Mouse (Mus musculus) forebrain, embryonic 16.5 days (tissue): ENCODE results near the gene Prr5. TPM values are rescaled to one million over a fixed set of nuclear protein-coding genes. Genes with fewer than 3 reads are reported as not detected.

Experiments used
- ATAC-seq: fragments of 200-750 bp; cut with Nextera tagmentation; 2 replicates; pipeline ENCODE4 v1.8.0; 2017; ENCODE audit warnings: mild to moderate bottlenecking, moderate library complexity
- H3K27ac ChIP-seq: fragments of 300-500 bp; sonication (generic); 2 replicates; pipeline ENCODE4 v1.5.1; 2014; ENCODE audit warnings: low read length, control low read depth
- H3K27me3 ChIP-seq: fragments of 300-500 bp; sonication (generic); replicated peaks from 2 replicates; pipeline ENCODE4 v1.6.1; 2014; ENCODE audit warnings: low read length; ENCODE audit not compliant: control insufficient read depth, insufficient read depth
- H3K36me3 ChIP-seq: fragments of 300-500 bp; sonication (generic); 2 replicates; pipeline ENCODE4 v1.6.1; 2014; ENCODE audit not compliant: control insufficient read depth, insufficient read depth
- H3K4me1 ChIP-seq: fragments of 300-500 bp; sonication (generic); replicated peaks from 2 replicates; pipeline ENCODE4 v1.6.1; 2014; ENCODE audit warnings: low read length; ENCODE audit not compliant: control insufficient read depth, insufficient read depth
- H3K4me2 ChIP-seq: fragments of 300-500 bp; sonication (generic); 2 replicates; pipeline ENCODE4 v1.6.1; 2014; ENCODE audit warnings: mild to moderate bottlenecking, low read length, control low read depth
- H3K4me3 ChIP-seq: fragments of 300-500 bp; sonication (generic); replicated peaks from 2 replicates; pipeline ENCODE4 v1.5.1; 2014; ENCODE audit warnings: mild to moderate bottlenecking, low read length, control low read depth
- H3K9ac ChIP-seq: fragments of 300-500 bp; sonication (generic); replicated peaks from 2 replicates; pipeline ENCODE4 v1.6.1; 2014; ENCODE audit warnings: low read depth, low read length, control low read depth
- H3K9me3 ChIP-seq: fragments of 300-500 bp; sonication (generic); 2 replicates; pipeline ENCODE4 v1.6.1; 2016; ENCODE audit warnings: low read length; ENCODE audit not compliant: control insufficient read depth
- WGBS: fragments of 180-500 bp; shearing (Covaris S2); extraction: QIAGEN DNeasy Blood & Tissue Kit; methylation state at CpG from one replicate; pipeline ENCODE4 v1.1.7; 2014; 5-methylcytosine and 5-hydroxymethylcytosine counted together
- polyA plus RNA-seq: library from polyadenylated mRNA; unstranded; fragments of >200 nt; fragmentation: Nextera tagmentation; extraction: Ambion mirVana; gene quantifications from 2 replicates; pipeline ENCODE4 v1.2.1, GENCODE M21; 2015

The Prr5 gene
- polyA plus RNA-seq, 1 experiment from 2014 or later: 16.4 TPM

DNA sequence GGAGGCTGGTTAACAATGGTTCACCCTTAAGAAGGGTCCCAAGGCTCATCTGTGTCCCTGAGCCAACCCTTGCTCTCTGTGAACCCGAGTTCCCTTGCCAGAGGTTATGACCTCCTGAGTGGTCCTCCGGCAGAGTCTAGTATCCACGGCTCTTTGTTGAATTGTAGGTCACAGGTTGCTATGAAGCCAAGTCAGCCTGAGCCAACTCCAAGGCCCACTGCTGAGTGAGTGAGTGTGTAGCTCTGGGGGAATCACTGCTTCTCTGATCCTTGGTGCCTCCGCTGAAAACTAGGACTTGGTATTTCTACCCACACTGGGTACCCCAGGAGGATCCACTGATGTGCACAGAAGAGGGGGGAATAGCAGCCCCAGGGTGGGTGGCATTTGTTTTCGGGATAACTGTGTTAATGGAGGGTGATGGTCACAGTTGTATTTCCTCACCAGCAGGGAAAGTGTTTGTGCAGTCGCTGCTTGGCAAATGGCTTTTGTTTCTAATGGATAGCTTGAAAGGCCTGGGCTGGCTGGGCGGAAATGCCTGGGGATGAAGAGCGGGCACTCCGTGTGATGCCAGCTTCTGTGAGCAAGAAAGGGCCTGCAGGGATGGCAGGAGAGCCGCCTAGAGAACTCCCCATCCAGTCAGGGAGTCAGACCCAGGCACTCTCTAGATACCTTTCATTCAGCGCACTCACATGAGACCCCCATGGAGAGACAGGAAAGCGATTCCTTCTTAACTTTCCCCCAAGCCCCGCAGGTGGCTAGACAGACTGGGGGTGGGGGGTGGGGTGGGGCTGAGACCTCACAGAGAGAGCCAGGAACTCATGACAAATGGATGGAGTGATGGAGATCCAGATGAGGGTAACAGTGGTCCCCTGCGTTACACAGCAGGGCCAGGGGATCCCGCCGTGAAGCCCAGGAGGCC is 4.6 kb upstream of the Prr5 start:
- Histone ChIP-seq H3K27me3 (no peaks in the 10 kb centered on the region), H3K9ac (peak overlapping the region; percentile 23; the same call in 1 of the 2 replicates), H3K27ac (no peak overlapping the region), H3K4me2 (peak overlapping the region; percentile 77), H3K36me3 (no peaks in the 10 kb centered on the region), H3K9me3 (no peaks in the 10 kb centered on the region), H3K4me1 (peaks cover 24% of the 10 kb centered on the region), H3K4me3 (peak overlapping the region; percentile 2; the same call in 1 of the 2 replicates)
- 21% methylated on average over 16 of the region's 16 CpGs for WGBS
- no peak for ATAC-seq

DNA sequence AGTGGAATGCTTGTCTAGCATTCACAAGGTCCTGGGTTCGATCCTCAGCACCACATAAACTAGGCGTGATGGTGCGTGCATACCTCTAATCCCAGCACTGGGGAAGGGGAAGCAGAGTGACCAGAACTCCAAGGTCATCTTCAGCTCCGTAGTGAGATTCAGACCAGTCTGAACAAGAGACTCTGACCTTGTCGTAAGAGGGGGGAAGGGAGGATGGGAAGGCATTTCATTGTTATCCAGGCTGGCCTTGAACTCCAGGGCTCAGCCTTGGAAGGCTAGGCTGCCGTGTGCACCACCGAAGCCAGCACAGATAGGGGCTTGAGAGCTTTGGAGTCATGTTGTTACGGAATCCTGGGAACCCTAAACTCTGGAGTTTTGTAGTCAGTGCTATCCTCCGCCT is 3.8 kb upstream of the Prr5 start:
- no peaks in the 10 kb centered on the region for H3K9me3 ChIP-seq
- H3K4me2 ChIP-seq: no peak overlapping the region
- H3K4me1 ChIP-seq: peaks cover 28% of the 10 kb centered on the region
- no peaks in the 10 kb centered on the region for H3K27me3 ChIP-seq
- H3K4me3 ChIP-seq: no peak overlapping the region
- 57% methylated on average over 9 of the region's 9 CpGs for WGBS
- H3K27ac ChIP-seq: no peak overlapping the region
- H3K9ac ChIP-seq: no peak overlapping the region
- no peak for ATAC-seq
- no peaks in the 10 kb centered on the region for H3K36me3 ChIP-seq

DNA sequence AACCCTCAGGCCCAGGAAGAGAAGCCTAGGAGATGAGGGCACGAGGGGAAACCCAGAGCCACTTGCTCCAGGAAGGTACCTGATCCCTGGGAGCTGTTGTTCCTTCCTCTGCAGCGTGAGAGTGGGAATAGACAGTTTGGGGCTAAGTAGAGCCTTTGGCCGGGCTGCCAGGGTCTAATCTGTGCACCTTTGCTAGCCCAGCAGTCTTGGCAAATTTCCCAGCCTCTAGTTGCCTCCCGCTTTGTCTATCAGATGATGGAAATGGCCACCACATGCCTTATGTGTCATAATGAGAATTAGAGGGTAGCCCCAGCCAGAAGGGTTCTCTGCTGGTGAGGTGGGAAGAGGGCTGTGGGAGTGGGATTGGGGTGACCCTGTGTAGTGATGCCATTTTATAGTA is 3.4 kb upstream of the Prr5 start:
- Histone ChIP-seq H3K9me3 (no peaks in the 10 kb centered on the region), H3K4me2 (no peak overlapping the region), H3K4me1 (peaks cover 29% of the 10 kb centered on the region), H3K36me3 (no peaks in the 10 kb centered on the region), H3K4me3 (no peak overlapping the region), H3K27ac (no peak overlapping the region), H3K9ac (no peak overlapping the region), H3K27me3 (no peaks in the 10 kb centered on the region)
- 34% methylated on average over 4 of the region's 4 CpGs for WGBS
- no peak for ATAC-seq

GRCm38 (mm10) chr15:84667601-84668000 is 1.8 kb upstream of the Prr5 start:
- Histone ChIP-seq H3K27ac (no peak overlapping the region), H3K4me1 (peaks cover 31% of the 10 kb centered on the region), H3K4me3 (no peak overlapping the region), H3K9ac (no peak overlapping the region), H3K9me3 (no peaks in the 10 kb centered on the region), H3K36me3 (no peaks in the 10 kb centered on the region), H3K4me2 (no peak overlapping the region), H3K27me3 (no peaks in the 10 kb centered on the region)
- 82% methylated on average over 6 of the region's 6 CpGs for WGBS
- ATAC-seq: no peak

DNA sequence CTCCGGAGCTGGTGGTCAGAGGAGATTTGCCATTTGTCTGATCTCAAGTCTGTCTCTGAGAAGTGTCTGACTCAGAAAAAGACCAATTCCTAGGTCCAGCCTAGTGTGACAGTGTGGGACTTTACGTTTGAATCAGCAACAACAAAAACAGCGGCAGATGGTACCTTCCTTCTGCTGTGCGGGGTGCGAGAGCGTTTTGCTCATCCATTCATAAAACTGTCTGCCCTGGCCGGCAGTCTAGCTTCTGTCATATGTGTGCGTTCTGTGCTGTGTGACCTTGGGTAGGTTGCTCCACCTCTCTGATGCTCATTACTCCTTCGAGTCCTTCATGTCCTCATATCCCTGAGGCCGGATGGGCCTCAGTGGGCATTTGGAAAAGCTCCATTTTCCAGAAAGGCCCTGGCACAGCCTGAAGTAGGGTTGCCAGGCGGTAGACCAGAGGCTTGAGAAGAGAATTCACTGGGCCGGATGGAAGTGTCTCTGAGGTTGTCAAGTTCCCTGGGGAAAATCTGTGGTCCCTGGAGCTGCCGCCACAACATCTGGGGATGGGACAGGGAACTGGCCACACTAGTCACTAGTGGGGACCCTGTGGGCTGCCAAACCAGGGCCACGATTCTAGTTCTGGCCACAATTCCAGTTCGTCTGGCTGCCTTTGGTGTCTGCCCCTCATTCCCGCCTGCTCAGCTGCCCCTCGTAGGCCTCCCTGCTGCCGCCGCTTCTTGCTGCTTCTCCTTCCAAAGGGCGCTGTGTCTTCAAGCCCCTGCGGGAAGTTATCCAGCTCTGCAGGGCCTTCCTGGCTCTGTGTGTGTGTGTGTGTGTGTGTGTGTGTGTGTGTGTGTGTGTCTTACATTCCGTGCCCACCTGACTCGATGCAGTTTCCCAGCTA is 594 bp downstream of the Prr5 start:
- 67% methylated on average over 23 of the region's 23 CpGs for WGBS
- H3K36me3 ChIP-seq: no peaks in the 10 kb centered on the region
- H3K9me3 ChIP-seq: no peaks in the 10 kb centered on the region
- ATAC-seq: no peak
- H3K4me1 ChIP-seq: peaks cover 11% of the 10 kb centered on the region; the same call in 1 of the 2 replicates
- no peak overlapping the region for H3K4me3 ChIP-seq
- no peak overlapping the region for H3K4me2 ChIP-seq
- H3K9ac ChIP-seq: no peak overlapping the region
- H3K27me3 ChIP-seq: no peaks in the 10 kb centered on the region
- no peak overlapping the region for H3K27ac ChIP-seq

DNA sequence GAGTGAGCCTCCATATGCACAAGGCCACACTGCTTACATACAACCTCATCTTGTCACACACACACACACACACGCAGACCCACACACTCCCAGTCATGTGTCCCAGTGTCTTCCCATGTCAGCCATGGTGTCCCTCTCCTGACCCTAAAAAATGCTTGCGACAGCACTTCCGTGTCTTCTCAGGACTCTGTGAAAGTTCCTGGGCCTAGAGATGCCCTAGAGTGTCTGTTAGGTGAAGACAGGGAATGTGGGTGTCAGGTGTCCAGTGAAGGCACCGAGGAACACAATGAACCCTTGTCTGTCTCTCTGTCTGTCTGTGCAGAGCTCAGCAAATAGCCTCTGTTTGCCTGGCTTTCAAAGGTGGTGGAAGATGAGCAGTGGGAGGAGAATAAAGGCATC is 1.2 kb downstream of the Prr5 start:
- no peaks in the 10 kb centered on the region for H3K9me3 ChIP-seq
- H3K4me1 ChIP-seq: peaks cover 8% of the 10 kb centered on the region; the same call in 1 of the 2 replicates
- H3K27ac ChIP-seq: no peak overlapping the region
- no peak overlapping the region for H3K9ac ChIP-seq
- no peak overlapping the region for H3K4me2 ChIP-seq
- H3K4me3 ChIP-seq: no peak overlapping the region
- 90% methylated on average over 4 of the region's 4 CpGs for WGBS
- H3K27me3 ChIP-seq: no peaks in the 10 kb centered on the region
- H3K36me3 ChIP-seq: no peaks in the 10 kb centered on the region
- ATAC-seq: no peak

DNA sequence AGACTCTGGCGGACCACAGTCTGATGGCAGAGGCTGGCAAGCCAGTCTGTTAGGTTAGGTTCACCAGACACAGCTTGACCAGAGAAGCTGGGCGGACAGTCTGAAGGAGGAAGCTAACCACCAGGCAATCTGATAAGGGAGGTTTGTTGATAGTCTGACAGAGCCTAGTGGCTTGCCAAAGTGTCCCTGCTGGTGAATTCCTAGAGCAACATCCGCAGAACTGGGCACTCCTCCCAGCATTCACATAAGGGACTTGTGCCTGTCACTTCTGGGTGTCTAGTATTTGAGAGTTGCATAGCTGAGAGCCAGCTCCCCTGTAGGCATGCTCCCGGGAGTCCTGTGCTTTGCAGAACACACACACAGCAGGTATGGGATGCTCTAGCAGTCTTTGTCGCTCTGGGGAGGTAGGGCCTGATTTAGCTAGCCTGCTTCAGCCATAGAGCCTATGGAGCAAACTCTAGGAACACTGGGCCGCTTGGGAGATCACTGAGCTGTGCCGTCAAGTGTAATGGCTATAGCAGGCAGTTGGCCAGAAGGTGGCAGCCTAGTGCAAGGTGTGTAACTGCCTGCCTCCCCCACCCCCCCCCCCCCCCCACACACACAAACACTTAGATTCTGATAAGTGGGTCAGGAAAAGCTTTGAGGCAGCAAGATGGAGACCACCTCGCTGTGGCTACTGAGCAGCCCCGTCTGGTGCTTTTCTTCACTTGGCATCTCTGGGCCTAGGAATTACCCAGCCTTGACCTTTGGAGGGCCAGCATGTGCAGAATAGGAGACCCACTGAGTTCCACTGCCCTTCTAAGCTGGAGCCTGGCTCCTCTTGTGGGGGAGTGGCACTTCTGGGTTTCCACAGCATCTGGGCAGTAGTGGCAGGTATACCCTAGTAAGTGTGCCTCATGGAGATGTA is 2.2 kb downstream of the Prr5 start:
- Histone ChIP-seq H3K4me3 (no peak overlapping the region), H3K27ac (no peak overlapping the region), H3K4me1 (peaks cover 8% of the 10 kb centered on the region; the same call in 1 of the 2 replicates), H3K9ac (no peak overlapping the region), H3K27me3 (no peaks in the 10 kb centered on the region), H3K36me3 (no peaks in the 10 kb centered on the region), H3K9me3 (no peaks in the 10 kb centered on the region), H3K4me2 (no peak overlapping the region)
- no peak; the same call in 1 of the 2 replicates for ATAC-seq
- WGBS: 44% methylated on average over 9 of the region's 9 CpGs

DNA sequence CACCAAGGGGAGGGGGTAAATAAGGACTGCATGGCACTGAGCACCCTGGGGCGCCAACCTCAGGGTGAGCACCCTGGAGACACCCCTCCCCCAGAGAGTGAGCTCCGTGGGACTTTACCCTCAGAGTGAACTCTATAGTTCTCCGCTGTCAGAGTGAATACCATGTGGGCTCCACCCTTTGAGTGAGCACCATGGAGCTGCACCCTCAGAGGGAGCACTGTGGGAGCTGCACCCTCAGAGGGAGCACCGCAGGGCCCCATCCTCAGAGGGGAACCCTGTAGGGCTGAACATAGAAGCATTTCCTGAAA is 2.8 kb downstream of the Prr5 start:
- no peak overlapping the region for H3K27ac ChIP-seq
- no peaks in the 10 kb centered on the region for H3K27me3 ChIP-seq
- peaks cover 8% of the 10 kb centered on the region; the same call in 1 of the 2 replicates for H3K4me1 ChIP-seq
- H3K9me3 ChIP-seq: no peaks in the 10 kb centered on the region
- WGBS: 76% methylated on average over 4 of the region's 4 CpGs
- no peak overlapping the region for H3K4me3 ChIP-seq
- no peaks in the 10 kb centered on the region for H3K36me3 ChIP-seq
- no peak overlapping the region for H3K9ac ChIP-seq
- no peak for ATAC-seq
- no peak overlapping the region for H3K4me2 ChIP-seq
